Mouse (Mus musculus) left cerebral cortex, postnatal 36 days (tissue): ENCODE data around the gene AU021092. TPM values are rescaled to one million over a fixed set of nuclear protein-coding genes. Genes with fewer than 3 reads are reported as not detected.

ENCODE experiments used
- DNase-seq, 2 experiments: peaks; one replicate each; pipeline ENCODE4 v3.0.0; 2021 to 2022; ENCODE audit warnings: low spot score in 2 of 2, mixed read lengths in 1 of 2
- intact Hi-C: fragments of 180-260 bp; cut with DNase I; formaldehyde crosslinking; loops from one replicate; pipeline ENCODE4 v1.15.1; 2025
- microRNA-seq: library from miRNA; unstranded; fragments of <30 nt; microRNA quantifications from one replicate; pipeline ENCODE4 v1.2.0, GENCODE M21; 2022
- total RNA-seq, 2 experiments: library from RNA; stranded (reverse); gene quantifications; 2 replicates each; pipeline ENCODE4 v1.2.3; 2021

AU021092 gene
- total RNA-seq, 2 experiments from 2014 or later: 5.3 to 5.8 TPM

DNA sequence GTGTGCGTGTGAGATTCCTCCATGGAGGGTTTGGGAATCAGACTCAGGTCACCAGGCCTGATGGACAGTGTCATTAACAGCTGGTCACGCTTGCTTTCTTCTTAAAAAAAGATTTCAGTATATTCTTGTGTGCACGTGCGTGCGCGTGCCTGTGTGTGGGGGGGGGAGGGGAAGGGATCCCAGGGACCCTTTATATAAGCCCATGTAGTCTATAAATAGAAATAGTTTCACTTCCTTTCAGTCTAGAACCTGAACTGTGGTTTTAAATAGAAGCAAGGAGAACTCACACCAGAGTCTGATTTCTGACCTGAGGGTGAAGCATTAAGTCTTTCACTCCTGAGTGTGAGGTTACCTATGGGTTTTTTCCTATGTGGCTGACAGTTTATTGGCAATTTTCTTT lies 57.8 kb downstream of the AU021092 start:
- no peak for DNase-seq
- intact Hi-C loops: no loop called here

Small RNA genes lying within 50 kb of the gene (microRNA-seq; reads per million reads assigned to microRNA genes)
- gene Gm23689 (not detected), gene Gm26095 (not detected), gene Mir6364 (not detected)

Other genes starting within 250 kb of the AU021092 start
- gene Sept12, start 224.4 kb downstream of the AU021092 start, total RNA-seq: not detected
- gene Smim22, start 215.0 kb downstream of the AU021092 start, total RNA-seq: not detected
- 100 to 1,000 TPM; 195 to 236 TPM for gene Rogdi, start 208.7 kb downstream of the AU021092 start, total RNA-seq
- 100 to 1,000 TPM; 145 to 150 TPM for gene Glyr1, start 172.4 kb downstream of the AU021092 start, total RNA-seq
- gene Ubn1, start 172.2 kb downstream of the AU021092 start, total RNA-seq: 10 to 100 TPM; 39.4 to 49.6 TPM
- under 1 TPM; 0.44 to 0.66 TPM for gene Ppl, start 89.9 kb downstream of the AU021092 start, total RNA-seq
- gene Sec14l5, start 75.2 kb downstream of the AU021092 start, total RNA-seq: 1 to 10 TPM; 5.6 to 6.3 TPM
- gene Nagpa, start 18.3 kb downstream of the AU021092 start, total RNA-seq: 10 to 100 TPM; 10.7 to 12.7 TPM
- gene Alg1, start 11.3 kb upstream of the AU021092 start, total RNA-seq: 10 to 100 TPM; 28.2 to 28.7 TPM
- gene Eef2kmt, start 33.7 kb upstream of the AU021092 start, total RNA-seq: 1 to 10 TPM; 3.8 to 4.1 TPM